In genomic region chr11:50421461-50421860, GRCm38 (mm10) we compare ENCODE assay signal across 8 mouse cellular contexts. TPM values are rescaled to one million over a fixed set of nuclear protein-coding genes. Genes with fewer than 3 reads are reported as not detected.
A peak's percentile ranks its signal among the peaks of the same experiment; 100 is the strongest.
DNase-seq lines count a peak whose midpoint lies in the region; ATAC-seq and TF ChIP-seq lines count a peak whose summit lies in the region.

No protein-coding gene starts in this region.

- peaks cover 16% of the 10 kb centered on the region for H3K36me3 ChIP-seq in erythroblast, embryonic 14.5 days (ENCODE audit: control insufficient read depth)
- H3K36me3 ChIP-seq in spleen, adult 2 months (ENCODE audit: control insufficient read depth, insufficient read depth, low read length) = peaks cover 21% of the 10 kb centered on the region
- H3K36me3 ChIP-seq in liver, embryonic 13.5 days = peaks cover 14% of the 10 kb centered on the region
- peaks cover 4% of the 10 kb centered on the region for H3K36me3 ChIP-seq in stomach, postnatal 0 days (ENCODE audit: control insufficient read depth, insufficient read depth, low read length)

- H3K9me3 ChIP-seq in erythroblast, embryonic 14.5 days (ENCODE audit: control insufficient read depth, low read length) = no peaks in the 10 kb centered on the region
- no peaks in the 10 kb centered on the region for H3K9me3 ChIP-seq in liver, embryonic 13.5 days (replicated peaks)
- H3K9me3 ChIP-seq in stomach, postnatal 0 days (ENCODE audit: control insufficient read depth, low read length) = no peaks in the 10 kb centered on the region

- WGBS in spleen, adult 2 months = 81% methylated on average over 5 of the region's 5 CpGs
- WGBS in liver, embryonic 13.5 days (ENCODE audit: insufficient replicate concordance) = 57% methylated on average over 5 of the region's 5 CpGs
- 40% methylated on average over 5 of the region's 5 CpGs for WGBS in stomach, postnatal 0 days

- no peak for DNase-seq in spleen, adult 2 months (ENCODE audit: low read depth in 1 of 2, low spot score in 2 of 2)
- DNase-seq in spleen, postnatal 14 days (ENCODE audit: low spot score in 2 of 2) = no peak
- no peak for DNase-seq in liver, embryonic 13.5 days
- no peak for DNase-seq in stomach, postnatal 0 days (ENCODE audit: low spot score)
- no peak for DNase-seq in cerebellum, adult 9-10 months
- DNase-seq in right cerebral cortex, adult 18-20 months = no peak

- peak overlapping the region; percentile 43; the same call in 1 of the 2 replicates for H3K9ac ChIP-seq in liver, embryonic 13.5 days
- H3K9ac ChIP-seq in stomach, postnatal 0 days (ENCODE audit: low read length) = 0 out of 2 replicates have a peak overlapping the region, but pooled peaks have one; percentile 47

- H3K27me3 ChIP-seq in erythroblast, embryonic 14.5 days (ENCODE audit: control insufficient read depth) = no peaks in the 10 kb centered on the region
- no peaks in the 10 kb centered on the region for H3K27me3 ChIP-seq in spleen, adult 2 months (ENCODE audit: control insufficient read depth, insufficient read depth, low read length)
- H3K27me3 ChIP-seq in liver, embryonic 13.5 days = 0 out of 2 replicates have a peak, but pooled peaks cover 2% of the 10 kb centered on the region
- H3K27me3 ChIP-seq in stomach, postnatal 0 days (ENCODE audit: control insufficient read depth, insufficient read depth, low read length) = no peaks in the 10 kb centered on the region

- H3K27ac ChIP-seq in spleen, adult 2 months (ENCODE audit: insufficient read depth, low read length) = no peak overlapping the region
- no peak overlapping the region for H3K27ac ChIP-seq in liver, embryonic 13.5 days
- no peak overlapping the region for H3K27ac ChIP-seq in stomach, postnatal 0 days (replicated peaks)

- no peak for TF ChIP-seq EP300 in stomach, postnatal 0 days (optimal IDR thresholded peaks at IDR 0.05)

- H3K4me1 ChIP-seq in erythroblast, embryonic 14.5 days (ENCODE audit: control insufficient read depth) = peaks cover 14% of the 10 kb centered on the region
- H3K4me1 ChIP-seq in spleen, adult 2 months (ENCODE audit: control insufficient read depth, insufficient read depth, insufficient read length) = no peaks in the 10 kb centered on the region
- peaks cover 13% of the 10 kb centered on the region for H3K4me1 ChIP-seq in liver, embryonic 13.5 days (replicated peaks)
- H3K4me1 ChIP-seq in stomach, postnatal 0 days (replicated peaks; ENCODE audit: control insufficient read depth, insufficient read depth) = no peaks in the 10 kb centered on the region

- H3K4me3 ChIP-seq in erythroblast, embryonic 14.5 days (replicated peaks) = peak overlapping the region; percentile 53
- H3K4me3 ChIP-seq in spleen, adult 2 months (ENCODE audit: extremely low read depth, insufficient read depth, insufficient read length) = 0 out of 2 replicates have a peak overlapping the region, but pooled peaks have one; percentile 16
- peak overlapping the region; percentile 49 for H3K4me3 ChIP-seq in liver, embryonic 13.5 days (replicated peaks)
- peak overlapping the region; percentile 19 for H3K4me3 ChIP-seq in stomach, postnatal 0 days (ENCODE audit: low read depth, low read length)

- no peak for ATAC-seq in erythroblast, adult 5-6 weeks (replicated peaks; ENCODE audit: low FRiP score, poor library complexity, severe bottlenecking)
- peak; percentile 9 for ATAC-seq in liver, embryonic 13.5 days (ENCODE audit: low read depth)
- ATAC-seq in stomach, postnatal 0 days (ENCODE audit: low FRiP score, low TSS enrichment) = 0 out of 2 replicates have a peak, but pooled peaks have one; percentile 6

- no peak for TF ChIP-seq POLR2A in spleen, adult 2 months (IDR thresholded peaks at IDR 0.05; ENCODE audit: low read depth, low read length)

- no peak for TF ChIP-seq CTCF in spleen, adult 2 months (IDR thresholded peaks at IDR 0.05; ENCODE audit: extremely low read depth, insufficient read depth, insufficient read length, insufficient replicate concordance)
- TF ChIP-seq CTCF in stomach, postnatal 0 days (IDR thresholded peaks at IDR 0.05; ENCODE audit: low read depth) = no peak

- H3K4me2 ChIP-seq in liver, embryonic 13.5 days = peak overlapping the region; percentile 74
- H3K4me2 ChIP-seq in stomach, postnatal 0 days (replicated peaks; ENCODE audit: low read depth) = peak overlapping the region; percentile 47

RNA-seq across cellular contexts. Expression of gene Rufy1, which starts 9.5 kb away (rescaled TPM):
- 0.18 and 0.23 TPM in 2 replicates for polyA plus RNA-seq in erythroblast, embryonic 14.5 days (2012)
- 7.3 and 8.6 TPM in 2 replicates for total RNA-seq in erythroblast, adult 5-6 weeks (2015; ENCODE audit: low replicate concordance)
- 7.6 and 7.7 TPM in 2 replicates for total RNA-seq in erythroblast, adult 5-6 weeks (2017; ENCODE audit: low replicate concordance)
- polyA plus RNA-seq in spleen, adult 2 months (2012; rRNA removed) = 9.6 and 13.0 TPM in 2 replicates
- polyA plus RNA-seq in liver, embryonic 13.5 days (2015; fragmentation: Nextera tagmentation; extraction: Ambion mirVana) = 8.2 and 9.8 TPM in 2 replicates
- 18.7 and 22.8 TPM in 2 replicates for polyA plus RNA-seq in stomach, postnatal 0 days (2015; fragmentation: Nextera tagmentation; extraction: Ambion mirVana)

RNA-seq across cellular contexts. Expression of gene Hnrnph1, which starts 44.7 kb away (rescaled TPM):
- polyA plus RNA-seq in erythroblast, embryonic 14.5 days (2012) = 12.6 and 16.1 TPM in 2 replicates
- 162 and 237 TPM in 2 replicates for total RNA-seq in erythroblast, adult 5-6 weeks (2015; ENCODE audit: low replicate concordance)
- 155 and 222 TPM in 2 replicates for total RNA-seq in erythroblast, adult 5-6 weeks (2017; ENCODE audit: low replicate concordance)
- 33.6 and 43.8 TPM in 2 replicates for polyA plus RNA-seq in spleen, adult 2 months (2012; rRNA removed)
- 124 and 144 TPM in 2 replicates for polyA plus RNA-seq in liver, embryonic 13.5 days (2015; fragmentation: Nextera tagmentation; extraction: Ambion mirVana)
- polyA plus RNA-seq in stomach, postnatal 0 days (2015; fragmentation: Nextera tagmentation; extraction: Ambion mirVana) = 113 and 115 TPM in 2 replicates
